Mouse (Mus musculus) adrenal gland (tissue): Measurements from ENCODE around the gene Disp1.

Experiments used
- intact Hi-C: fragments of 180-260 bp; cut with DNase I; formaldehyde crosslinking; loops from one replicate; pipeline ENCODE4 v1.15.1; 2025

Gene Disp1

GRCm38 (mm10) chr1:183207623-183208022, 13.7 kb downstream of the Disp1 start:
- intact Hi-C loops, result no loop called here

GRCm38 (mm10) chr1:183207141-183207540, 14.2 kb downstream of the Disp1 start:
- intact Hi-C loops, result no loop called here

GRCm38 (mm10) chr1:183200926-183201325, 20.4 kb downstream of the Disp1 start:
- intact Hi-C loops, result no loop called here

GRCm38 (mm10) chr1:183194763-183195162, 26.6 kb downstream of the Disp1 start:
- intact Hi-C loops, result no loop called here

GRCm38 (mm10) chr1:183194151-183194550, 27.2 kb downstream of the Disp1 start:
- intact Hi-C loops, result no loop called here

GRCm38 (mm10) chr1:183191398-183191797, 29.9 kb downstream of the Disp1 start:
- intact Hi-C loops, result no loop called here

- intact Hi-C loops, result no loop called here
Measured at GRCm38 (mm10) chr1:183190456-183190855, 30.9 kb downstream of the Disp1 start.

GRCm38 (mm10) chr1:183189014-183189662, 32.2 kb downstream of the Disp1 start:
- intact Hi-C loops, result no loop called here

GRCm38 (mm10) chr1:183188115-183189013, 33.0 kb downstream of the Disp1 start:
- intact Hi-C loops, result no loop called here

- intact Hi-C loops, result no loop called here
Measured at GRCm38 (mm10) chr1:183185560-183185959, 35.8 kb downstream of the Disp1 start.

- intact Hi-C loops, result no loop called here
Measured at GRCm38 (mm10) chr1:183184681-183185080, 36.6 kb downstream of the Disp1 start.

- intact Hi-C loops, result no loop called here
Measured at GRCm38 (mm10) chr1:183183565-183183964, 37.8 kb downstream of the Disp1 start.

GRCm38 (mm10) chr1:183182641-183183414, 38.5 kb downstream of the Disp1 start:
- intact Hi-C loops, result no loop called here

- intact Hi-C loops, result no loop called here
Measured at GRCm38 (mm10) chr1:183181030-183181395, 40.3 kb downstream of the Disp1 start.

- intact Hi-C loops, result no loop called here
Measured at GRCm38 (mm10) chr1:183180301-183181029, 40.9 kb downstream of the Disp1 start.

- intact Hi-C loops, result no loop called here
Measured at GRCm38 (mm10) chr1:183179316-183179715, 42.0 kb downstream of the Disp1 start.

GRCm38 (mm10) chr1:183175236-183175635, 46.1 kb downstream of the Disp1 start:
- intact Hi-C loops, result no loop called here

GRCm38 (mm10) chr1:183171095-183171494, 50.2 kb downstream of the Disp1 start:
- intact Hi-C loops, result no loop called here

- intact Hi-C loops, result no loop called here
Measured at GRCm38 (mm10) chr1:183168465-183168864, 52.9 kb downstream of the Disp1 start.

GRCm38 (mm10) chr1:183167776-183168175, 53.5 kb downstream of the Disp1 start:
- intact Hi-C loops, result no loop called here

GRCm38 (mm10) chr1:183166700-183167099, 54.6 kb downstream of the Disp1 start:
- intact Hi-C loops, result no loop called here
